Mouse (Mus musculus): ENCODE data around the gene Lhfp.
"Not testable (repeated sequence)": the region's sequence is repeated elsewhere in the genome, so short reads cannot be mapped to it uniquely, and the experiment has no call there.

The Lhfp gene

GRCm38 (mm10) chr3:53213746-53214271, 172.5 kb downstream of the Lhfp start:
- no peak for DNase-seq (ENCODE audit: low read depth)

- DNase-seq (ENCODE audit: low read depth): no peak
Observed at GRCm38 (mm10) chr3:53214386-53214785, 173.1 kb downstream of the Lhfp start.

- DNase-seq (ENCODE audit: low read depth): no peak
Observed at GRCm38 (mm10) chr3:53217697-53218096, 176.4 kb downstream of the Lhfp start.

GRCm38 (mm10) chr3:53221531-53222272, 180.4 kb downstream of the Lhfp start:
- no peak for DNase-seq (ENCODE audit: low read depth)

- no peak for DNase-seq (ENCODE audit: low read depth)
Observed at GRCm38 (mm10) chr3:53224141-53224540, 182.8 kb downstream of the Lhfp start.

- no peak for DNase-seq (ENCODE audit: low read depth)
Observed at GRCm38 (mm10) chr3:53225774-53226173, 184.4 kb downstream of the Lhfp start.

GRCm38 (mm10) chr3:53226223-53226622, 184.9 kb downstream of the Lhfp start:
- no peak for DNase-seq (ENCODE audit: low read depth)

GRCm38 (mm10) chr3:53227866-53228265, 186.5 kb downstream of the Lhfp start:
- no peak for DNase-seq (ENCODE audit: low read depth)

GRCm38 (mm10) chr3:53230562-53230961, 189.2 kb downstream of the Lhfp start:
- DNase-seq (ENCODE audit: low read depth): no peak

GRCm38 (mm10) chr3:53231112-53231511, 189.8 kb downstream of the Lhfp start:
- DNase-seq (ENCODE audit: low read depth): no peak

- not testable (repeated sequence) for DNase-seq (ENCODE audit: low read depth)
Observed at GRCm38 (mm10) chr3:53232411-53232810, 191.1 kb downstream of the Lhfp start.

- DNase-seq (ENCODE audit: low read depth): no peak
Observed at GRCm38 (mm10) chr3:53234689-53235088, 193.4 kb downstream of the Lhfp start.

- no peak for DNase-seq (ENCODE audit: low read depth)
Observed at GRCm38 (mm10) chr3:53236471-53236870, 195.1 kb downstream of the Lhfp start.

- DNase-seq (ENCODE audit: low read depth): no peak
Observed at GRCm38 (mm10) chr3:53240150-53240549, 198.8 kb downstream of the Lhfp start.

GRCm38 (mm10) chr3:53245571-53246208, 204.4 kb downstream of the Lhfp start:
- DNase-seq (ENCODE audit: low read depth): no peak

GRCm38 (mm10) chr3:53247102-53247501, 205.8 kb downstream of the Lhfp start:
- DNase-seq (ENCODE audit: low read depth): no peak

GRCm38 (mm10) chr3:53248158-53248874, 207.0 kb downstream of the Lhfp start:
- DNase-seq (ENCODE audit: low read depth): no peak

- DNase-seq (ENCODE audit: low read depth): no peak
Observed at GRCm38 (mm10) chr3:53252556-53252955, 211.2 kb downstream of the Lhfp start.

GRCm38 (mm10) chr3:53253223-53253832, 212.0 kb downstream of the Lhfp start:
- no peak for DNase-seq (ENCODE audit: low read depth)

- no peak for DNase-seq (ENCODE audit: low read depth)
Observed at GRCm38 (mm10) chr3:53258657-53259158, 217.4 kb downstream of the Lhfp start.

GRCm38 (mm10) chr3:53266116-53266515, 224.8 kb downstream of the Lhfp start:
- no peak for DNase-seq (ENCODE audit: low read depth)

GRCm38 (mm10) chr3:53267046-53267445, 225.7 kb downstream of the Lhfp start:
- no peak for DNase-seq (ENCODE audit: low read depth)

Data from c-Kit-positive CD71-positive TER-119-negative erythroid progenitor cells, embryonic 14.5 days (primary cell).